Mouse (Mus musculus): Measurements from ENCODE around the gene Map4k4.

Gene Map4k4

GRCm38 (mm10) chr1:40037831-40038230, 137.1 kb downstream of the Map4k4 start:
- DNase-seq (ENCODE audit: low spot score), result no peak

- DNase-seq (ENCODE audit: low spot score), result no peak
These were observed 145.0 kb downstream of the Map4k4 start for GRCm38 (mm10) chr1:40045686-40046085.

GRCm38 (mm10) chr1:40046600-40046999, 145.9 kb downstream of the Map4k4 start:
- DNase-seq (ENCODE audit: low spot score), result no peak

GRCm38 (mm10) chr1:40051157-40051556, 150.4 kb downstream of the Map4k4 start:
- no peak for DNase-seq (ENCODE audit: low spot score)

GRCm38 (mm10) chr1:40052156-40052555, 151.4 kb downstream of the Map4k4 start:
- no peak for DNase-seq (ENCODE audit: low spot score)

- DNase-seq (ENCODE audit: low spot score), result no peak
These were observed 152.4 kb downstream of the Map4k4 start for GRCm38 (mm10) chr1:40053071-40053470.

GRCm38 (mm10) chr1:40055051-40055450, 154.3 kb downstream of the Map4k4 start:
- no peak for DNase-seq (ENCODE audit: low spot score)

- no peak for DNase-seq (ENCODE audit: low spot score)
These were observed 155.2 kb downstream of the Map4k4 start for GRCm38 (mm10) chr1:40055963-40056362.

GRCm38 (mm10) chr1:40057351-40057750, 156.6 kb downstream of the Map4k4 start:
- DNase-seq (ENCODE audit: low spot score), result no peak

GRCm38 (mm10) chr1:40058013-40058412, 157.3 kb downstream of the Map4k4 start:
- no peak for DNase-seq (ENCODE audit: low spot score)

GRCm38 (mm10) chr1:40059122-40059774, 158.5 kb downstream of the Map4k4 start:
- no peak for DNase-seq (ENCODE audit: low spot score)

- no peak for DNase-seq (ENCODE audit: low spot score)
These were observed 160.6 kb downstream of the Map4k4 start for GRCm38 (mm10) chr1:40061359-40061758.

- DNase-seq (ENCODE audit: low spot score), result no peak
These were observed 162.7 kb downstream of the Map4k4 start for GRCm38 (mm10) chr1:40063409-40063808.

- DNase-seq (ENCODE audit: low spot score), result no peak
These were observed 163.8 kb downstream of the Map4k4 start for GRCm38 (mm10) chr1:40064508-40064907.

GRCm38 (mm10) chr1:40072558-40072957, 171.8 kb downstream of the Map4k4 start:
- no peak for DNase-seq (ENCODE audit: low spot score)

GRCm38 (mm10) chr1:40073779-40074178, 173.1 kb downstream of the Map4k4 start, which contains the start of gene Il1r2:
TSS of gene Il1r2 (plus strand) at chr1:40074079.
- no peak for DNase-seq (ENCODE audit: low spot score)

All from yolk sac, embryonic 10.5 days (tissue).